Mouse (Mus musculus) kidney, postnatal 4 days (tissue): ENCODE measurements at regions not wholly inside any gene's neighbourhood (a gene's known extent, or its start where the extent isn't known, plus 50 kb on each side); places are given as distances from the start of the nearest gene placed in this dataset.

Experiments used
- DNase-seq, 2 experiments: peaks; one replicate each; pipeline ENCODE4 v3.0.0; 2021; ENCODE audit warnings: mixed read lengths in 2 of 2

DNA sequence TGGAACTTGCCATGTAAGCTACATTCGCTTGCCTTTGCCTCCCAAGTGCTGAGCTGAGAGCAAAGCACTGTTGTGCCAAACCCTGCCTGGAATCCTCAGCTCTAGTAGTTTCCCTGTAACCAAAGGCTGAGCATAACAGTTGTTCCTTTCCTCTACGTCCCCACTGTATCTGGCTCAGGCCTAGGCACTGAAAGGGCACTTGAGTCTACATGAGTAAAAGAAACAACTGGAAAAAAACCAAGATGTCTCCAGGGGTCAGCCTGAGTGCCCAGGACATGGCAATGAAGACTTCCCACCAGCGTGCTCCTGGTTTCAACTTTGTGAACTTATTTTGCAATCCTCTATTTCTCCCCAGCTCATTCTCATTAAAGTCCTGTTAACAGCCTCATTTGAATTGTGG is 150.5 kb upstream of the Bcl6 start:
- no peak for DNase-seq

DNA sequence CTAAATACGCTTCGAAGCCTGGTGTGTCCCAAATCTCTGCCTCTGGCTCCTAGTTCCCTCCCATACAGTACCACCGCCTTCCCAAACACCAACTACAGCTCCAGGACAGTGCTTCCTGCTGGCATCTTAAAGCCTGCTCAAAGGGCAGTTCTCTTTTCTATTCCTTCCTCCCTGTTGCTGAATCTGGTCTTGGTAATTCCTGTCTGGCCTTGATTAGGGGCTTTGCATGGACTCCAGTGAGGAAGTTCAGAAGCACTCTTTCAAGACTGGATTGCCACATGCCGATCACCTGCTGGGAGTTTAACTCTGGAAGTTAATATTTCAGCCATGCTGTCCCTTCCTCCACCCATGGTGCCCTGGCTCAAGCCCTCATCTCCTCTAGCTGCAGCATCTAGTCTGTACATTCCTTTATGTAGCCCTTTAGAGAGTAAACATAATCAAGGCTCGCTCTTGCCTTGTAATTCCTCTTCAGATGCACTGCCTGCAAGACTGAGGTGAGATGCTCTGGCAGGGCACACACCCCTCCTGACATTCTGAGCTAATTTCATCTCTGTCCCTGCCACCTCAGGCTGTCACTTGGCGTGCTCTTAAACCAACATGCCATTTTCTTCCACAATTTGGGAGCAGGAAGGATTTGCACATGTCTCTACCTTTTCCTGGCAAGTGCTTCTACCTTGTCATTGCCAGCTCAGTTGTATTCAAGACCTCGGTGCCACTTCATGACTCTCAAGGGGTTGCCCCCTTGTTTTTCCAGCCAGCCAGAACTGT is 148.8 kb upstream of the Bcl6 start:
- DNase-seq, result no peak

DNA sequence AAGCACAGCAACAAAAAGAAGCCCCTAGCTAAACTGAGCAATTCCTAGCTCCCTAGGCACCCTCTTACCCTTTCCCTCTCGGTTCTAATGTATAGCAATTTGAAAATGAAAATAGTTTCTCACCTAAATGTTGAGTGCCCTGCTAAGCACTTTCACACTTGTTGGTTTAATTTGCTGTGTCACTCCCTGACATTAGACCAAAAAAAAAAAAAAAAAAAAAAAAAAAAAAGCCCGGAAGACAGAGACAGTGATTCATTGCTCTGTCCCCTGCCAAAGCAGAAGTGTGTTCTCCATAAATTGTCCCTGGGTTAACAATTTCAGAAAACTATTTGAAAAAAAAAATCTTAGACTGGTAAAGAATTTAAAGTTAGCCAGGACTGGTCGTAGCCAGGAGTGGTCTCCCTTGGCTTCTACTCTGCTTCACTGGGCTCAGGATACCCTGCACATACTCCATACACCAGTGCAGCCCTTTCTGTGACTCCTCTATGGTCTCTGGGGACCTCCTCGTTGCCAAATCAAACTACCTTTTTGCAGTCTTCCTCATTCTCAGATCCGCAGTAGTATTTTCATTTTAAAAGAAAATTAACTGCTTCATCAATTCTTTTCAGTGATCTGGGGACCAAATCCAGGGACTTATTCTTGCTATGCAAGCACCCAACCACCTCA is 148.0 kb upstream of the Bcl6 start:
- no peak for DNase-seq

DNA sequence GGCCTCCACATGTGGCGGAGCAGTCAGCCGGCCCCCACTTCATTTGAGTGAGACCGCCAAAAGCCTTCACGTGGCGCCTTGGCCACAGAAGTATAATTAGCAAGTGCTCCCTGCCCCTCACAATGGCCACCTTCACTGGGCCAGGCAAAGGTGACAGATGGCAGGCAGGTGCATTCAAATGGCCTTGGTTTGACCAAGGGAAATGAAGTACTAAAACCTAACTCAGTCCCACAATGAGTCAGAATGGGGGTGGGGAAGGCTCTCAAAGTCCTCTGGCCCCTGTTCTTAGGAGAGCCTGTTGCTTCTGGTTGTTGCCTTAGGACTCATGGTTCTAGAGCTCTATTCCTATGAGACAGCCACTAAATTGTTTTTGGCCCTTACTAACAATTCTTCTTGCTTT is 147.2 kb upstream of the Bcl6 start:
- DNase-seq, result no peak

DNA sequence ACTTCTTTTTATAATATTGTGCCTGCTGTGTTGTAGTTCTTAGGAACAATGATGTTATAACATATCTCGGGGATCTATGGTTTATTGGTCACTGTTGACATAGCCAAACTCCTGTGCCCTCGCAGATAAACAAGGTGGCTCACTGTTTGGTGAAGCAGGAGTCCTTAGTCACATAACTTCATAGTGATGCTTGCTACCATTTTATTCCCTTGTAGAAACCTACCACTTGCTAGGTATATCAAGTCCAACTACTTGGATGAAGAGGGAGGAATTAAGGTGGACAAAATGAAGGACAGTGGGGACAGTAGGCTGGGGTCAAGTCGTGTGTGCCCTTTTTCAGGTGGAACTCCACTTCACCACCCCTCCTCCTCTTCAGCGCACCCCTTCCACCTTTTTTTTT is 146.7 kb upstream of the Bcl6 start:
- DNase-seq, result no peak

DNA sequence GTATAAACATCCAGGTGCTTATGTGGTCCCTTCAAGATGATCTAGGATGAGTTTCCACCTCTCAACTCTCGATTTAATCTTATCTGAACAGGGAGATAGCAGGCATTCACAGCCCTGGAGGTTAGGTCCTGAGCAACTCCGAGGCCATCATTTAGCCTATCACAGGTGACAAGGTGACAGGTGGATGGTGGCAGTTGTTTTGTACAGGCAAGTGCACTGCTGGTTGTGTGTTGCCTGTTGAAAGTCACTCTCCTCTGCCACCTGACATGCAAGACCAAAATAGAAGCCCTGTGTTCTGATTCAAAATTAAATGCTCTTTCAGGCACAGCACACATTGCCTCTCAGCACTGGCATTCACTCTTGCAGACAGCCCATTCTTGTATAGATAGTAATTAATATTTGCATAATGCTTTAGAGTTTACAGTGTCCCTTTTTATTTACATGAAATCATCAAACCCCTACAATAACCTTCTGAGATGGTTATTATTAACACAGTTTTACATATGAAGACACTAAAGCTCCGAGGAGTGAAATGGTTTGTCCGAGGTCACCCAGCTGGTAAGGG is 145.9 kb upstream of the Bcl6 start:
- DNase-seq, result no peak

DNA sequence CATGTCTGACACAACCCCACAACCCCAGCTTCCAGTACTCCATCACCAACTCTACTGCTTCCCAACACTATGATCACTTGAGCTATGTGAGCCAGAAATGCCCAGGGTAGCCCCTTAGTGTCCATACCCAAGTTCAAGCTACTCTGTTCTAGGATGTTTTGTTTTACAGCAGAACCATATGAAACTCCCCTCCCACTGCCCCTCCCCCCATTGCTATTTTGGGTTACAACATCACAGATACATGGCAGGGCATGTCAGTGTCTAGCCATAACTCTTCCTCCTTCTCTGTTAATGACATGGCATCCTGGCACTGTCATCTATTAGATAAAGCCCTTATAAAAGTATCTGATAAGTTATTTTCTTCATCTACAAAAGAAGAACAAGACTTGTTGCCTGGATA is 142.0 kb upstream of the Bcl6 start:
- DNase-seq, result no peak

DNA sequence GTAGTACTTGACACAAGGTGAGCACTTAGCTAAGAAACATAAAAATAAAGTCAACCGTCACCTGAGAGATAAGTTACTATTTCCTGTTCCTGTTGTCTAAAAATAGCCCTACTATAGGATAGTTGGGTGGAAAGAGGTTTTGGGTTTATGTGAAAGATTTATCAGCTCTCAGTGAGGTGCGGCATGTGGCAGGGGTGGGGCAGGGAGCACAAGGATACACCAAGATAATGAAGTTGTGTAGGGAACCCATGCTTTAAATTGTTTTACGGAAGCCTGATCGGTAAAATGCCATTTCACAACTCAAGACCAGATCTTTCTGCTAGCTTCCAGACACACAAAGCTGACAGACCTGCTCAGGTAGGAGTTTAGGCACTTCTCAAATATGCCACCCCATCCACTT is 141.0 kb upstream of the Bcl6 start:
- no peak for DNase-seq

DNA sequence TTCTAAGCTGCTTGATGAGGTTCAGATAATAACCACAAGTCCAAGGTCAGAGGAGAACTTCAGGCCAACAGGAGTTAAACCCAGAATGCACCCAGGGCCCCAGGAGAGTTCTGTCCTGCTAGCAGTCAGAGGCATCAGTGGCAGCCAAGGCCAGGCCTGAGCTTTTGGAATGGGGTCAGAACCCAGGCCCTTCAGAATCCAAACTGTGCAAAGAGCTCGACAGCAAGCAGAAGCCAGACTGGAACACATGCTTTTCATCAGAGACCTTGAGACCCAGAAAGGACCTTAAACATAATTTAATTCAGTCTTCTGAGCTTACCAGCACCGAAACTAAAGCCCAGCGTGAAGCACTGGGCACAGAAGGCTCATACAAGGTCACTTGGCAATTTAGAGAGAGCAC is 139.9 kb upstream of the Bcl6 start:
- DNase-seq, result no peak

DNA sequence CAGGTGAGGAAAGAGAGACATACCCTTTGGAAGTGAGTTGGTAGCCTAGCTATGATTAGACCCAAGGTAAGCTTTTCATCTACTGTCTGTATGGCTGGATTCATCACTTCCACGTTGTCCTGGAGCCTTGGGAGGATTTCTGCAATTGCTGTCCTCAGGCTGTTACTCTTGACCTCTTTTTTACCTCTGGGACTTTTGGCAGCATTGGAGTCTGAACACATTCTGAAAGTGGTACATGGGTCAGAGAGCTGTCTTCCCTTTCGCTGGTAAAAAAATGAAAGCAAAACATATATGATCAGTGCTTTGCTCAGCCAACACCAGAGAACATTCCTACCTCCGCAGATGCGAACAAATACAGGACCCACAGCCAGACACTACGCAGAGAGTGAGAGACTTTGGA is 136.1 kb upstream of the Bcl6 start:
- no peak for DNase-seq

DNA sequence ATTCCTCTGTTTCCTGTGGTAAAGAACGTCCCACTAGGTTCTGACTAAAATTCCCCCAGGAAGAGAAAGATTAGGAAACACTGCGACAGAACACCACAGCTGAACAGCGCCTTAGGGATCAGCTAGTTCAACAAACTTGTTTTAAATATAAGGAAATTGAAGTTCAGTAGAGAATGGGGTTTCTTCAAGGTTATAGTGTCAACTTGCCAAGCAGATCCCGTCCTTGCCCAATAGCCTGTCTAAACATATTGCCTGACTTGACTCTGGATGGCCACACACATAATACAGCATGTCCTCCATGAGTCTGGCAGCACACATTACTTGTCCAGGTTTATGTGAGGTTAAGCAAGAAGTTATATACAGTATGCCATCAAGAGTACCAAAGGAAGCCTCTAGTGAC is 135.4 kb upstream of the Bcl6 start:
- no peak for DNase-seq

DNA sequence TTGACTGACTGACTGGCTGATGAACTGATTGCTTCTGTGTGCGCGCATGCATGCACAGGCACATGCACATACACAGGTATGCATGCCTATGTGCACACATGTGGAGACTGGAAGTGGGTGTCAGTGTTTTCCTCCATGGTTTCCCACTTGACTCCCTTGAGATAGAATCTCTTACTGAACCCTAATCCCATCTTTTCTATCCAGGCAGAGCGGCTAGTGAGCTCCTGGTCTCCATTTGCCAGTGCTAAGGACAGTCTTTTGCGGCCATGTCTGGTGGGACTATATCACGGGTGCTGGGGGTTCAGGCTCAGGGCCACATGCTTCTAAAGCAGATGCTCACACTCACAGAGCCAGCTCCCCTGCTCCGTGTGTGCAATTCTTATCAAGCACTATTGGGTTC is 133.0 kb upstream of the Bcl6 start:
- DNase-seq, result no peak

DNA sequence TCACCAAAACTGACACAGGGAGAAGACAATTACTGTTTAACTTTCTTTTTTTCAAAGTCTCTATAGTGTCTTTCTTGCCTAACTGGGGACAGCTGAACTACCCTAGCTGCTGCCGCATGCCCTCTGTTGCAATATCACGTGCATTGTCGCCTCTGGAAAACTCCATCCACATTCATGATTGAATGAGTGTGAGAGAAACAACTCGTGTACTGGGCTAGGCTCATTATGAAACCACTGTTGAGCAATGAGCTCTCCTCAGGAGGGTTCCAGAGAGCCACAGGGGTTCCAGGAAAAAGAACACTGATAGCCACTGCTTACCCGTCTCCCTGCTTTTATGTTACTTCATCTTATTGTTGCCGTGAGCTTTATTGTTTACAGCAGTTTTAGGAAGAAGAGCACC is 132.2 kb upstream of the Bcl6 start:
- no peak for DNase-seq

DNA sequence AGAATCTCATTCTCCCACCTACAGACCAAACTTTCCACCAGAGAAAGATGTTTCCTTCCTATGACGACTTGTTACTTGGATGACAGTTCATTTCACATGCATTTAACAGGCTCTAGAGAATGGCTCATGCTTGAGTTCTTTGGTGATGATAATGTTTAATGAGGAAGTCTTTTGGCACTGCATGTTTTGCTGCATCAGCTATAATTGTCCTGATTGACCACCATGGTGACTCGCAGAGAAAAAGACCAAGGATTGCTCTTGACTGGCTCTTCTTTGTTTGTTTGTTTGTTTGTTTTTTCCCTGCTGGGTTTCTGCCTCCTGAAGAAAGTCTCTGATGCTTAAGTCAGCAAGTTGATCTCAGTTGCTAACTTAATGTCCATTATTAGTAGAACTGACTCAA is 129.8 kb upstream of the Bcl6 start:
- DNase-seq, result no peak

DNA sequence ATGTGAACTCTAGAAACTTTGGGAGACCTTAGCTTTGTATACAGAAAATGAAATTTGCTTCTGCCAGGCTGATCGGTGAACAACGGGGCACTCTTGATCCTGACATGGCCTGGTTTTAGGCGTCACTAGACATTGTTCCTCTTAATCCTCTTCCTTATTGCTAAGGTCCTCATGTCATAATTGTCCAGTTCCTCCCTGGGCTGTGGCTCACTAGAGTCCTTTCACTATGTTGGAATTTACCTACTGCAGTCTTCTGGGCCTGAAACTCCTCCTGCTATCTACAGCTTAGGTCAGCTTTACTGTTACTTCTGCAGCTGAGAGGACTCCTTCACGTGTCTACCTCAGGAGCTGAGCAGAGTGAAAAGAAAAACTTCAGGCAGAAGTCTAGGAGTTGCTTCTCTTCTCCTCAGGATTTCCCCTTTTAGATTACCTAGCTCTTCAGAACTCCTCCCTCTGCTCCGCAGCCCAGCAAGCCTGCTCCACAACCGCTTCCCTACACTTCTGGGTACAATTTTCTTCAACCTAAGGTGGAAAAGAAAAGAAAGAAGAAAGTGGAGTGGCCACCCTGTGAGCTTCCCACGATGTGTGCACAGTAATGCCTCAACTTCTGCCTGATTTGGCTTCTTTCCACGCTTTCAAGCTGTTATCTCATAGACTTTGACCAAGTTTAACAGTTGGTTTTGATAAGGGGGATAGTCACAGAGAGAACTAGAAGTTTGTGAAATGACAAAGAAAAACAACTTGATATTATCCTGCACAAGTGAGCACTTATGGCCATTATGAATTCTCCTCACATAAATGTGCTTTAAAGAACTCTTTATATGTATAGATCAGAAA is 114.4 kb upstream of the Bcl6 start:
- DNase-seq, result no peak

DNA sequence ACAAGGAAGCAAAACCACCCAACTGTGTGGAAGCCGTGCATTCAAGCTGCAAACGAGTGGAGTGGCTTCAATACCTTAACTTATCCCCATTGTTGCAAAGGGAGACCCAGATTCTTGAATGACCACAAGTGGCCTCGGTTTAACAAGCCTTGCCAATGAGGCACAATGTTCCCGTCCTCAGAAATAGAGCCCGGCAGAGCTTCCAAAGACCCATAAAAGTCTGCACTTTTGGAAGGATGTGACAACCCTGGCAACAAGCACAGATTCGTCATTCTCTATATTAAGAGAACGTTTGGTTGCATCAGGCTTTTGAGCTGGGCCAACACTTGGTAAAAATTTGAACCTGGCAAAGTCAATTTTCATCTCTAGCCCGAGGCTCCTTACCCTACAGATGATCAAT is 108.9 kb upstream of the Bcl6 start:
- no peak for DNase-seq

DNA sequence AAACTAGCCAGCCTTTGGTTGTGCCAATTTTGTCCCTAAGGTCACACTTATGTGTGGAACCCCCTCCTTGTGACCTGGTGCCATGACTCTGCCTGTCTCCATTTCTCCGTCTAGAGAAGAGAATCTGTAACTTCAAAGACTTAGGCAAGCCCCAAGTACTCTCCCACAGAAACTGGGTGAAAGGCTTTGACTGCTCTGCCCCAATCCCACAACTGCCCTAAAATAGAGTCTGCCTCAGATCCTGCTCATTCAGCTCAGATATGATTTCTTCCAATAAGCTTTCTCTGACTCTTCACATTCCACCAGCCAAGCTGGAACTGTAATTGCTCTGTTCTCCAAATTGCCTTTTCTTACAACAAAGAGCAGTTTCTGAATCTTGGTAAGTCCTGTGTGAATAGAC is 107.4 kb upstream of the Bcl6 start:
- DNase-seq, result no peak

DNA sequence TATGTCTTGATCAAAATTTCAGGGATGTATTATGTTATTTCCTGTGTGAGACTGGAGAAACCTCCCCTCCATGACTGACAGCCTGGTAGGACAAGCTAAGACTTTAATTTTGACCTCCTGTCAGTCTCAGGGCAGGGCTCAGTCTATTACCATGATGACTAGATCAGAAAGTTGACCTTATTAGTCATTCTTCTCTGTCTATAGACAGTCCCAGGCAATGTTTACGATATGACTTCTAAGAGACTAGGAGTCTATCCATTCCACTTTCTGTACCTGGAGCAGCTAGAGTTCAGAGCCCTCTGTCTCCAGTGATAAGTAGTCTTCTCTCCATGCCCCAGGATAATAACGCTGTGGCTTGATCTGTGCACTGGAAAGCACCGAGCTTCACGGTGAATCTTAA is 107.0 kb upstream of the Bcl6 start:
- DNase-seq, result no peak

DNA sequence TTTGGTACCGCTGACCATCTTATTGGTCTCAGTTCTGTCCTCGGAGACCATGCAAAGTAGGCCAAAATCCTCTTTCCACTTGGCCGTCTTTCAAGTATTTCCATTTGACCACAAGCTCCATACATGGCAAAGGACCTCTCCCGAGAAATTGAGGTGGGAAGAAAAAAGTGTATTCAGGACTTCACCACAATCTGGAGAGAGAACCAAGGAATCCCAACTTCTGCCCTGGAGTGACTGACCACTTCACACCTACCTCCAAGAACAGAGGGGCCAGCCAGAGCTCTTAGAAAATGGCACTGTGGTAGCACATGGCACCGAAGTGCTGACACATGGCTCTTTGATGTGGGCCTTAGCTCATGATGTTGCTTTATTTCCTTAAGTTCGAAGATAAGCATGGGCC is 105.9 kb upstream of the Bcl6 start:
- no peak for DNase-seq

DNA sequence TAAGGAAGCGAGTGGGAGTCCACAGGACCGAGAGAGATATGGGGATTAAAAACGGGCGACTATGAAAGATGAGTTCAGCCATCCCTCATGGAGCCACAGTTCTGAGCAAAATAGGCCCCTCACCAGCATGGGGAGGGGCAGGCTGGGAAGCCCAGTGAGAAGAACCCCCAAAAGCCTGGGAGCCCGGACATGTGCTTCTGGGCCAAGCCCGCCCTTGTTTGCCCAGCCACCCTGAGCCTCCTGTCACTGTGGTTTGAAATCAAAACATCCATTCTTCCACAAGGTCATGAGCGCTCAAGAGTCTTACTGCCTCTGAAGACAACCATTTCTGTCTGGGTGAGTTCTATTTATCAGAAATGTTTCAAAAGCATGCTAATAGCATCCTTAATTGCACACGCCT is 105.0 kb upstream of the Bcl6 start:
- DNase-seq, result no peak

DNA sequence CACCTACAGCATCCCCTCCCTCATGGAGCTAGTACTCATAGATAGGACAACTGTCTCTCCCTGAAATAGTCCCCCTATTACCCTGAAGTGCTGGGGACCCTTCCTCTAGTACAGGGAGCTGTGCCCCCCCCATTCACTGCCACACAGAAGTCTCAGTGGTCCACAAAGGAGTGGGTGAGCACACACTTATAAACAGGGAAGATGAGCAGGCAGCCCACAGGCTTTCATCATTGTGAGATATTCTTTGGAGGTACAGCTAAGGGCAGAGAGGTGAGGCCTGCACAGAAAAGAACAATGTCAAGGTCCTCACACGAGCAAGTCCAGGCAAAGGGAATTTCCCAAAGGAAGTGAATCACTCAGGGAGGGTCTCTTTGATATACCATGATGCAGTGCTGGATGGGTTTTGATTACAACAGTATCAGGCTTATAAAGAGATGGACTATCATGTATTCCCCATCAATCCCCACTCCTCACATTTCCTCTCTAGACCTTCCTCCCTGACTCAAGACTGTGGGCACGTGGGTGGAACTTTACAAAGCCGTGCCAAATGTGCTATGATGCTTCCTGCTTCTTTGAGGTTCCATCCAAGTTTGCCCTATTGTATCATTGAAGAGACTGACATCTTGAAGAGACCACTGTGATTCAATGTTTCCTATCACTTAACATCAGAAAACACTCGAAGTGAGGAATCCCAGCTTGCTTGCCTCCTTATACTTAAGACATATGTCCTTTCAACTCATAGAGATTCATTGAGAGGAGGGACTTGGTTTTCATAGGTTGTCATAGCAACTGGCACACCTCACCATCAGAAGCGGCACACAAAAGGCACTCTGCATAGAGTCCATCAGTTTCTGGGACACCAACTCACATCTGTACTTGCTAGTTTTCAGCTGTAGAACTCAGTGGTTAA is 104.2 kb upstream of the Bcl6 start:
- DNase-seq, result no peak

DNA sequence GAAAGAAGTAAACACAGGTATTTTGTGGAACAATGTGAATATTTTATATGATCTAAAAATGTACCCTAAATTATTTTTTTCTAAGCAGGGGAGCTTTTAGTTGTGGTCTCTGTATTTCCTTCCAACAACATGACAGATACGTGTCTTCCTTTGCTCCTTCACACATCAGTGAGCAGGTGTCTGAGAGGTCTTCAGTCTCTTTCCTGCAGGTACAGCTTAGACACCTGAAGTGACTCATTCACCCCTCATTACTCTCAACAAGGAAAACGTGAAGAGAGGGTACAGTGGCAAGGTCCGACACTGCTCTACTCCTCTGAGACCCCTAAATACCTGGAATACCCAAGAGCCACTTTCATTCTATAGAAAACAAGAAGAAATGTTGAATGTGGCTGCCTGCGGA is 103.5 kb upstream of the Bcl6 start:
- no peak for DNase-seq

DNA sequence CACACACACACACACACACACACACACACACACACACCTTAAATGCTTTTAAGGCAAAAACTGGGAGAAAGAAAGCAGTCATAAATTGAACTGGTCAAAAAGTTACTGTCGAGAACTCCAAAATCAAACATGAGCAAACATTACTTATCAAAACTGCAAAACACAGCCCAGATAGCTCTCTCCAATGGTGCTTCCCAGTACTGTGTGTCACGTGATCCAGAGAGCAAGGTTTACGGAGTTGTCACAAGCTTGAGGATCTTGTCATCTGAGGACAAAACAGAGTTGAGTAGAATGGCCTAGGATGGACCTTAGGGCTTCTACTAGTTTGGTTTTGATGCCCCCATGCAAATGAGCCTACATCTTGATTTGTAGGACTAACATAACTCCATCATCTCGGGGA is 102.3 kb upstream of the Bcl6 start:
- no peak for DNase-seq
